Mouse (Mus musculus) spleen, adult 2 months (tissue): ENCODE results near the gene A930002H24Rik.

Experiments
- CTCF ChIP-seq: fragments of 200-500 bp; IDR thresholded peaks from 2 replicates; pipeline ENCODE4 v1.5.1; 2011; ENCODE audit warnings: mild to moderate bottlenecking, inconsistent platforms; ENCODE audit not compliant: insufficient read depth, insufficient read length, insufficient replicate concordance; ENCODE audit errors: extremely low read depth
- POLR2A ChIP-seq: fragments of 200-500 bp; IDR thresholded peaks from 2 replicates; pipeline ENCODE4 v1.6.1; 2011; ENCODE audit warnings: low read depth, low read length, inconsistent platforms

GRCm38 (mm10) chr17:63878889-63879288, 15.3 kb upstream of the A930002H24Rik start:
- TF ChIP-seq CTCF = no peak
- TF ChIP-seq POLR2A = no peak
